Mouse (Mus musculus) heart, embryonic 15.5 days (tissue): Measurements from ENCODE around the gene Arap1. TPM values are rescaled to one million over a fixed set of nuclear protein-coding genes. Genes with fewer than 3 reads are reported as not detected.
A peak's percentile ranks its signal among the peaks of the same experiment; 100 is the strongest.

Experiments used
- ATAC-seq: fragments of 200-750 bp; cut with Nextera tagmentation; replicated peaks from 2 replicates; pipeline ENCODE4 v1.8.0; 2017; ENCODE audit warnings: low read depth, moderate TSS enrichment; ENCODE audit not compliant: insufficient number of reproducible peaks, insufficient read depth, low FRiP score
- H3K27ac ChIP-seq: fragments of 300-500 bp; sonication (generic); 2 replicates; pipeline ENCODE4 v1.5.1; 2015; ENCODE audit warnings: mild to moderate bottlenecking, inconsistent platforms
- H3K27me3 ChIP-seq: fragments of 300-500 bp; sonication (generic); 2 replicates; pipeline ENCODE4 v1.6.1; 2015; ENCODE audit warnings: inconsistent platforms
- H3K36me3 ChIP-seq: fragments of 300-500 bp; sonication (generic); 2 replicates; pipeline ENCODE4 v1.6.1; 2015; ENCODE audit warnings: mild to moderate bottlenecking, inconsistent platforms
- H3K4me1 ChIP-seq: fragments of 300-500 bp; sonication (generic); replicated peaks from 2 replicates; pipeline ENCODE4 v1.6.1; 2015; ENCODE audit warnings: inconsistent platforms
- H3K4me2 ChIP-seq: fragments of 300-500 bp; sonication (generic); 2 replicates; pipeline ENCODE4 v1.6.1; 2015; ENCODE audit warnings: inconsistent platforms, mild to moderate bottlenecking, moderate library complexity
- H3K4me3 ChIP-seq: fragments of 300-500 bp; sonication (generic); 2 replicates; pipeline ENCODE4 v1.5.1; 2015; ENCODE audit warnings: mild to moderate bottlenecking, inconsistent platforms
- H3K9ac ChIP-seq: fragments of 300-500 bp; sonication (generic); 2 replicates; pipeline ENCODE4 v1.6.1; 2015; ENCODE audit warnings: mild to moderate bottlenecking, inconsistent platforms
- H3K9me3 ChIP-seq: fragments of 300-500 bp; sonication (generic); replicated peaks from 2 replicates; pipeline ENCODE4 v1.6.1; 2016; ENCODE audit warnings: inconsistent platforms
- WGBS: fragments of 180-500 bp; shearing (Covaris S2); methylation state at CpG from one replicate; pipeline ENCODE4 v1.1.7; 2015; ENCODE audit warnings: mixed read lengths; 5-methylcytosine and 5-hydroxymethylcytosine counted together
- polyA plus RNA-seq: library from polyadenylated mRNA; unstranded; fragments of >200 nt; fragmentation: Nextera tagmentation; extraction: Ambion mirVana; gene quantifications from 2 replicates; pipeline ENCODE4 v1.2.1, GENCODE M21; 2015

Gene Arap1
- polyA plus RNA-seq, 1 experiment from 2014 or later, result 23.5 TPM

DNA sequence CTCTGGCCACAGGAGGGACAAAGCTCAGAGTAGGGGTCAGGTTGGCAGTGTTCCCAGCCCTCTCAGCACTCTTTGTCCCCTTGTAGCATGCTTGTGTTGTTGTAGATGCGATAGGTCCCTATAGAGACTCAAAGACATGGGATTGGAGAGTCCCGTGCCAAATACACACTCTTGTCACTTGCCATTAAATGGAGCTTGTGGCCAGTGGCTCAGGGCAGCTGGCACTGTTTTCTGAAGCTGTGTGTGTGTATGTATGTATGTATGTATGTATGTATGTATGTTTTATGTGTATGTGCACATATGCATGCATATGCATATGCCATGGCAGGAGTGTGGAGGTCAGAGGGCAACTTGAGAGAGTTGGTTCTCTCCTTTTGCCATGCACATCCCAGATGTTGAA is 20.1 kb upstream of the Arap1 start:
- no peaks in the 10 kb centered on the region for H3K36me3 ChIP-seq
- peaks cover 6% of the 10 kb centered on the region; the same call in 1 of the 2 replicates for H3K27me3 ChIP-seq
- no peak overlapping the region for H3K4me3 ChIP-seq
- H3K9ac ChIP-seq, result no peak overlapping the region
- peaks cover 26% of the 10 kb centered on the region for H3K4me1 ChIP-seq
- no peaks in the 10 kb centered on the region for H3K9me3 ChIP-seq
- 81% methylated on average over 2 of the region's 2 CpGs for WGBS
- no peak for ATAC-seq
- H3K4me2 ChIP-seq, result no peak overlapping the region
- H3K27ac ChIP-seq, result no peak overlapping the region

GRCm38 (mm10) chr7:101328621-101329158 is 19.2 kb upstream of the Arap1 start:
- Histone ChIP-seq H3K4me3 (no peak overlapping the region), H3K4me1 (peaks cover 20% of the 10 kb centered on the region), H3K9ac (no peak overlapping the region), H3K27ac (no peak overlapping the region), H3K36me3 (no peaks in the 10 kb centered on the region), H3K4me2 (no peak overlapping the region), H3K9me3 (no peaks in the 10 kb centered on the region), H3K27me3 (peaks cover 6% of the 10 kb centered on the region; the same call in 1 of the 2 replicates)
- no peak for ATAC-seq
- WGBS, result 49% methylated on average over 4 of the region's 4 CpGs

GRCm38 (mm10) chr7:101329606-101330005 is 18.3 kb upstream of the Arap1 start:
- no peaks in the 10 kb centered on the region for H3K9me3 ChIP-seq
- H3K4me2 ChIP-seq, result no peak overlapping the region
- no peak for ATAC-seq
- H3K4me3 ChIP-seq, result no peak overlapping the region
- H3K27ac ChIP-seq, result no peak overlapping the region
- no peaks in the 10 kb centered on the region for H3K36me3 ChIP-seq
- H3K27me3 ChIP-seq, result peaks cover 6% of the 10 kb centered on the region; the same call in 1 of the 2 replicates
- WGBS, result 59% methylated on average over 4 of the region's 4 CpGs
- H3K9ac ChIP-seq, result no peak overlapping the region
- peaks cover 20% of the 10 kb centered on the region for H3K4me1 ChIP-seq

DNA sequence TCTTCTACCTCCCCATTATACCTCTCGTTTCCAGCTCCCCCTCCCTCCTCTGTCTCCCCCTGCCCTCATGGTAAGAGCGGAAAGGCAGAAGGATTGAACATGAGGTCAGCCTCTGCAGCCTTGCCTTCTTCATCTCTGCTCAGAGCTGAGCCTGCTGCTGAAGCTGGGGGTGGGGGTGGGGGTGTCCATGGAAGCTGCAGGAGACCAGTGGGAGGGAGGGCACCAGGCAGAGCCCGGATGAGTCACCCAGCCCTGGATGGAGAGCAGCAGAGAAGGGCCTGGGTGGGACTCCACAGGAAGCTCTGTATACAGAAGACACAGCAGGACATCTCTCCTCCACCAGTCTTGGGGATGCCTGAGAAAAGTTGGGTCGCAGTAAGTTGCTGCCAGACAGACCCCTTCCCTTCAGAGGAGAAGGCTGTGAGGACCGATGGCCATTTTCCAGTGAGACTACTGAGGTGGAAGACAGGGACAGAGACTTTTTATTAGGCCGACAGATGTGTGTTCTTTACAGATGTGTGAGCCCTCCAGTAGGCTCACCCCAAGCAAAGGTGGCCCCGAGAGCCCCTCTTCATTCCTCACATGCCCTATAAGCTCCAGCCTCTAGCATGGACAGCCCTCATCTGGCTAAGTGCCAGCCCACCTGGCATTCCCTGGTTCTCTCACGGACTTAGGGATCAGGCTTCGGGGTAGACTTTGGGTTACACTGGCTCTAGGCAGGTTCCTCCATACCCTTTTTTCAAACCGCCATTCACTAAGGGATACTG is 17.6 kb upstream of the Arap1 start:
- no peaks in the 10 kb centered on the region for H3K36me3 ChIP-seq
- H3K27ac ChIP-seq, result no peak overlapping the region
- no peak; the same call in 1 of the 2 replicates for ATAC-seq
- no peak overlapping the region for H3K4me3 ChIP-seq
- WGBS, result 64% methylated on average over 10 of the region's 10 CpGs
- H3K4me1 ChIP-seq, result peaks cover 20% of the 10 kb centered on the region
- H3K9ac ChIP-seq, result no peak overlapping the region
- peaks cover 6% of the 10 kb centered on the region; the same call in 1 of the 2 replicates for H3K27me3 ChIP-seq
- no peak overlapping the region for H3K4me2 ChIP-seq
- no peaks in the 10 kb centered on the region for H3K9me3 ChIP-seq

- WGBS, result 80% methylated on average over 4 of the region's 4 CpGs
Observed at GRCm38 (mm10) chr7:101330841-101331173, 17.1 kb upstream of the Arap1 start.

GRCm38 (mm10) chr7:101332045-101332831 is 15.6 kb upstream of the Arap1 start:
- H3K27ac ChIP-seq, result no peak overlapping the region
- H3K4me3 ChIP-seq, result no peak overlapping the region
- 85% methylated on average over 5 of the region's 5 CpGs for WGBS
- peaks cover under 1% of the 10 kb centered on the region; the same call in 1 of the 2 replicates for H3K27me3 ChIP-seq
- H3K9me3 ChIP-seq, result no peaks in the 10 kb centered on the region
- peaks cover 20% of the 10 kb centered on the region for H3K4me1 ChIP-seq
- H3K4me2 ChIP-seq, result no peak overlapping the region
- no peak overlapping the region for H3K9ac ChIP-seq
- no peaks in the 10 kb centered on the region for H3K36me3 ChIP-seq
- ATAC-seq, result no peak

More at GRCm38 (mm10) chr7:101330841-101331173, 17.1 kb upstream of the Arap1 start:
- Histone ChIP-seq H3K9me3 (no peaks in the 10 kb centered on the region), H3K27ac (no peak overlapping the region), H3K4me1 (peaks cover 20% of the 10 kb centered on the region), H3K9ac (no peak overlapping the region), H3K4me3 (no peak overlapping the region), H3K4me2 (no peak overlapping the region), H3K27me3 (peaks cover 6% of the 10 kb centered on the region; the same call in 1 of the 2 replicates), H3K36me3 (no peaks in the 10 kb centered on the region)
- ATAC-seq, result no peak

GRCm38 (mm10) chr7:101335228-101335627 is 12.6 kb upstream of the Arap1 start:
- WGBS, result 84% methylated on average over 2 of the region's 2 CpGs
- no peak overlapping the region for H3K4me2 ChIP-seq
- no peaks in the 10 kb centered on the region for H3K27me3 ChIP-seq
- H3K9me3 ChIP-seq, result no peaks in the 10 kb centered on the region
- no peak for ATAC-seq
- no peak overlapping the region for H3K4me3 ChIP-seq
- no peaks in the 10 kb centered on the region for H3K36me3 ChIP-seq
- H3K4me1 ChIP-seq, result 0 out of 2 replicates have a peak, but pooled peaks cover 4% of the 10 kb centered on the region
- H3K9ac ChIP-seq, result no peak overlapping the region
- no peak overlapping the region for H3K27ac ChIP-seq

GRCm38 (mm10) chr7:101336686-101337085 is 11.2 kb upstream of the Arap1 start:
- H3K4me2 ChIP-seq, result no peak overlapping the region
- H3K27me3 ChIP-seq, result no peaks in the 10 kb centered on the region
- H3K4me1 ChIP-seq, result peaks cover 4% of the 10 kb centered on the region; the same call in 1 of the 2 replicates
- H3K27ac ChIP-seq, result no peak overlapping the region
- no peak overlapping the region for H3K9ac ChIP-seq
- no peak for ATAC-seq
- no peaks in the 10 kb centered on the region for H3K36me3 ChIP-seq
- WGBS, result 72% methylated on average over 3 of the region's 3 CpGs
- H3K9me3 ChIP-seq, result no peaks in the 10 kb centered on the region
- H3K4me3 ChIP-seq, result no peak overlapping the region

DNA sequence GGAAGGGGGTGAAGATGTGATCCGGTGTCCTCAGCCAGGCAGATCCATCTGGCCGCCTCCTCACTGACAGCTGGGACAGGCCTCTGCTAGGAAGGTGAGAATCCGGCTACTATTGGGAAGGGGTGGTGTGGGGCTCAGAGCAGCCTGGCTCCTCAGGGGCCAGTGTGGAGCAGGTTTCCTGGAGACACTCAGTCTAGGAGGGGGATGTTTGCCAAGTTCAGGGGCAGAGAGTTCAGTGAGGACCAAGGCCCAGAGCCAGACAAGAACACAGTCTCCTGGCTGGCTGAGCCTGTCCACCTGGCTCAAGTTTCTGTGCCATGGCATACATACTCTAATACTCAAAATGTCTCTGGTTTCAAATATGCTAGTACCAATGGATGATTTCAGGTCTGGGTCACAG is 10.5 kb upstream of the Arap1 start:
- Histone ChIP-seq H3K9me3 (no peaks in the 10 kb centered on the region), H3K27me3 (no peaks in the 10 kb centered on the region), H3K4me2 (no peak overlapping the region), H3K27ac (no peak overlapping the region), H3K4me3 (no peak overlapping the region), H3K4me1 (peaks cover 8% of the 10 kb centered on the region), H3K9ac (no peak overlapping the region), H3K36me3 (no peaks in the 10 kb centered on the region)
- 85% methylated on average over 3 of the region's 3 CpGs for WGBS
- no peak for ATAC-seq

- H3K4me3 ChIP-seq, result no peak overlapping the region
- no peaks in the 10 kb centered on the region for H3K9me3 ChIP-seq
- no peak overlapping the region for H3K4me2 ChIP-seq
- no peak overlapping the region for H3K9ac ChIP-seq
- peak overlapping the region; percentile 24; the same call in 1 of the 2 replicates for H3K27ac ChIP-seq
- WGBS, result 51% methylated on average over 6 of the region's 6 CpGs
- 0 out of 2 replicates have a peak, but pooled peaks have one; percentile 19 for ATAC-seq
- H3K36me3 ChIP-seq, result no peaks in the 10 kb centered on the region
- peaks cover 40% of the 10 kb centered on the region for H3K4me1 ChIP-seq
- H3K27me3 ChIP-seq, result peaks cover 13% of the 10 kb centered on the region; the same call in 1 of the 2 replicates
Observed at GRCm38 (mm10) chr7:101341405-101341804, 6.5 kb upstream of the Arap1 start.

DNA sequence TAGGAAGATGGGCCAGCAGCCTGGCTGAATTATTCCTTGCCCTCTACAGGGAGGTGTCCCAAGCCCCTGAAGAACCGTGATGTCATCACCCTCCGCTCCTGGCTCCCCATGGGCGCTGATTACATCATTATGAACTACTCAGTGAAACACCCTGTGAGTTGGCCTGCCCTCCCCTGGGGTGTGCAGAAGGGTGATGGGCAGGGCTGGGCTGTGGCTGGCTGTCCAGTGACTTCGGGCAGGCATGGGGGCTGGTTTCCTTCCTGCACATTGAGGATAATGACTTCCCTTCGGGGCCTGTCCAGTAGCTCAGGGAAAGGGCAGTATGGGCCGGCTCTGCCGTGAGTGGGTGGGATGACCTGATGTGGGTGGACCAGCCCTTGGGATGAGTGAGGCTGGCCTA is 4.7 kb upstream of the Arap1 start:
- H3K27ac ChIP-seq, result no peak overlapping the region
- no peaks in the 10 kb centered on the region for H3K36me3 ChIP-seq
- H3K4me1 ChIP-seq, result peaks cover 51% of the 10 kb centered on the region
- H3K27me3 ChIP-seq, result peaks cover 13% of the 10 kb centered on the region; the same call in 1 of the 2 replicates
- no peak overlapping the region for H3K4me2 ChIP-seq
- H3K9ac ChIP-seq, result no peak overlapping the region
- H3K4me3 ChIP-seq, result no peak overlapping the region
- H3K9me3 ChIP-seq, result no peaks in the 10 kb centered on the region
- ATAC-seq, result no peak
- 70% methylated on average over 7 of the region's 7 CpGs for WGBS
